Mouse (Mus musculus): ENCODE data around the gene Ccdc32. TPM values are rescaled to one million over a fixed set of nuclear protein-coding genes. Genes with fewer than 3 reads are reported as not detected.

Gene Ccdc32
- total RNA-seq, 2 experiments from 2014 or later = 10.7 to 14.1 TPM

Other genes starting within 250 kb of the Ccdc32 start
- 0.02 TPM in 1 of 2 replicates, not detected in the other for gene Disp2, start 249.7 kb downstream of the Ccdc32 start, total RNA-seq (2015)
- not detected in 2 replicates for gene Disp2, start 249.7 kb downstream of the Ccdc32 start, total RNA-seq (2017)
- 58.8 and 59.7 TPM in 2 replicates for gene Knstrn, start 215.4 kb downstream of the Ccdc32 start, total RNA-seq (2015)
- 182 and 217 TPM in 2 replicates for gene Knstrn, start 215.4 kb downstream of the Ccdc32 start, total RNA-seq (2017)
- 11.4 and 12.9 TPM in 2 replicates for gene Ivd, start 167.4 kb downstream of the Ccdc32 start, total RNA-seq (2015)
- 21.6 and 28.0 TPM in 2 replicates for gene Ivd, start 167.4 kb downstream of the Ccdc32 start, total RNA-seq (2017)
- gene Bahd1, start 129.0 kb downstream of the Ccdc32 start, total RNA-seq (2015) = 5.1 and 5.3 TPM in 2 replicates
- gene Bahd1, start 129.0 kb downstream of the Ccdc32 start, total RNA-seq (2017) = 3.2 and 4.2 TPM in 2 replicates
- gene Chst14, start 102.9 kb downstream of the Ccdc32 start, total RNA-seq (2015) = 4.6 and 5.3 TPM in 2 replicates
- 1.4 and 3.5 TPM in 2 replicates for gene Chst14, start 102.9 kb downstream of the Ccdc32 start, total RNA-seq (2017)
- gene Rpusd2, start 5.4 kb upstream of the Ccdc32 start, total RNA-seq (2015) = 2.5 and 2.8 TPM in 2 replicates
- gene Rpusd2, start 5.4 kb upstream of the Ccdc32 start, total RNA-seq (2017) = 2.5 and 4.8 TPM in 2 replicates
- gene Knl1, start 17.7 kb upstream of the Ccdc32 start, total RNA-seq (2015) = 65.3 and 69.5 TPM in 2 replicates
- 79.4 and 82.1 TPM in 2 replicates for gene Knl1, start 17.7 kb upstream of the Ccdc32 start, total RNA-seq (2017)
- 20.7 and 22.1 TPM in 2 replicates for gene Rad51, start 83.4 kb upstream of the Ccdc32 start, total RNA-seq (2015)
- 12.3 and 26.8 TPM in 2 replicates for gene Rad51, start 83.4 kb upstream of the Ccdc32 start, total RNA-seq (2017)
- gene Rmdn3, start 127.6 kb upstream of the Ccdc32 start, total RNA-seq (2015) = 7.0 and 10.7 TPM in 2 replicates
- 15.1 and 20.2 TPM in 2 replicates for gene Rmdn3, start 127.6 kb upstream of the Ccdc32 start, total RNA-seq (2017)
- gene Gchfr, start 138.4 kb upstream of the Ccdc32 start, total RNA-seq (2015) = not detected in 2 replicates
- not detected in 2 replicates for gene Gchfr, start 138.4 kb upstream of the Ccdc32 start, total RNA-seq (2017)
- gene Gm14137, start 145.1 kb upstream of the Ccdc32 start, total RNA-seq (2015) = not detected in 2 replicates
- gene Gm14137, start 145.1 kb upstream of the Ccdc32 start, total RNA-seq (2017) = not detected in 2 replicates
- 16.4 and 21.6 TPM in 2 replicates for gene Zfyve19, start 179.2 kb upstream of the Ccdc32 start, total RNA-seq (2015)
- gene Zfyve19, start 179.2 kb upstream of the Ccdc32 start, total RNA-seq (2017) = 30.7 and 39.8 TPM in 2 replicates
- gene Dnajc17, start 179.4 kb upstream of the Ccdc32 start, total RNA-seq (2015) = 22.8 and 24.1 TPM in 2 replicates
- gene Dnajc17, start 179.4 kb upstream of the Ccdc32 start, total RNA-seq (2017) = 46.7 and 50.7 TPM in 2 replicates
- not detected in 2 replicates for gene Ppp1r14d, start 200.5 kb upstream of the Ccdc32 start, total RNA-seq (2015)
- gene Ppp1r14d, start 200.5 kb upstream of the Ccdc32 start, total RNA-seq (2017) = not detected in 2 replicates
- gene Spint1, start 208.0 kb upstream of the Ccdc32 start, total RNA-seq (2015) = not detected in 2 replicates
- not detected in 2 replicates for gene Spint1, start 208.0 kb upstream of the Ccdc32 start, total RNA-seq (2017)
- 0.16 and 0.59 TPM in 2 replicates for gene Rhov, start 241.9 kb upstream of the Ccdc32 start, total RNA-seq (2015)
- 0.28 and 0.81 TPM in 2 replicates for gene Rhov, start 241.9 kb upstream of the Ccdc32 start, total RNA-seq (2017)